Mouse (Mus musculus) embryonic facial prominence, embryonic 14.5 days (tissue): ENCODE data around the gene Cntn3. TPM values are rescaled to one million over a fixed set of nuclear protein-coding genes. Genes with fewer than 3 reads are reported as not detected.

Experiments
- ATAC-seq: fragments of 200-750 bp; cut with Nextera tagmentation; 2 replicates; pipeline ENCODE4 v1.8.0; 2017; ENCODE audit warnings: low read depth, moderate number of reproducible peaks, moderate TSS enrichment
- DNase-seq: peaks from one replicate; pipeline ENCODE4 v3.0.0-alpha.2; 2015; ENCODE audit warnings: low spot score
- H3K27ac ChIP-seq: fragments of 300-500 bp; sonication (generic); replicated peaks from 2 replicates; pipeline ENCODE4 v1.5.1; 2014; ENCODE audit warnings: low read depth, mild to moderate bottlenecking, low read length, moderate library complexity
- H3K27me3 ChIP-seq: fragments of 300-500 bp; sonication (generic); replicated peaks from 2 replicates; pipeline ENCODE4 v1.6.1; 2014; ENCODE audit warnings: low read length; ENCODE audit not compliant: control insufficient read depth, insufficient read depth
- H3K36me3 ChIP-seq: fragments of 300-500 bp; sonication (generic); 2 replicates; pipeline ENCODE4 v1.6.1; 2014; ENCODE audit warnings: low read length, mixed read lengths; ENCODE audit not compliant: control insufficient read depth, insufficient read depth
- H3K4me1 ChIP-seq: fragments of 300-500 bp; sonication (generic); 2 replicates; pipeline ENCODE4 v1.6.1; 2014; ENCODE audit warnings: antibody characterized with exemption, low read length; ENCODE audit not compliant: control insufficient read depth, insufficient read depth
- H3K4me2 ChIP-seq: fragments of 300-500 bp; sonication (generic); 2 replicates; pipeline ENCODE4 v1.6.1; 2014; ENCODE audit warnings: low read depth, mild to moderate bottlenecking, low read length, moderate library complexity, mixed read lengths
- H3K4me3 ChIP-seq: fragments of 300-500 bp; sonication (generic); 2 replicates; pipeline ENCODE4 v1.5.1; 2014; ENCODE audit warnings: low read depth, mild to moderate bottlenecking, low read length
- H3K9ac ChIP-seq: fragments of 300-500 bp; sonication (generic); 2 replicates; pipeline ENCODE4 v1.6.1; 2014; ENCODE audit warnings: low read depth, mild to moderate bottlenecking, low read length, moderate library complexity, mixed read lengths
- H3K9me3 ChIP-seq: fragments of 300-500 bp; sonication (generic); 2 replicates; pipeline ENCODE4 v1.6.1; 2016; ENCODE audit warnings: low read length; ENCODE audit not compliant: control insufficient read depth
- WGBS: fragments of 180-500 bp; shearing (Covaris S2); extraction: QIAGEN DNeasy Blood & Tissue Kit; methylation state at CpG from one replicate; pipeline ENCODE4 v1.1.7; 2014; 5-methylcytosine and 5-hydroxymethylcytosine counted together
- polyA plus RNA-seq: library from polyadenylated mRNA; unstranded; fragments of >200 nt; fragmentation: Nextera tagmentation; extraction: Ambion mirVana; gene quantifications from 2 replicates; pipeline ENCODE4 v1.2.1, GENCODE M21; 2014

The Cntn3 gene
- polyA plus RNA-seq, 1 experiment from 2014 or later = 2.2 TPM

DNA sequence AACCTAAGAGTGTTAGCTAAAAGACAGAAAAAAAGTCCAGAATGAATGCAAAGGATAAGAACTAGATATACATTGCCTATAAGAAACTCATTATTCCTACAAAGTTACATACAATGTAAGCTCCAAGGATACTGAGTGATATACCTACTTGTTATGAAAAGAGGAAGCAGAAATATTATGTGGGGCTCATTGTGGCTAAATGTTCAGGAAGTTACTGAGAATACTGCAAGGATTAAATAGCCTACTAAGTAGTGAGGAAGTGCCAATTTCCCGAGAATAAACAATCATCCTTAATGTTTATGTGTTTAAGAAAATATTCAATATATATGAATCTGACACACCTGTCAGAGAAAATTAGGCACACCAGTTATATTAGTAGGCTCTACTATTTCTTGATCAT lies 341.9 kb downstream of the Cntn3 start:
- DNase-seq (no peak), ATAC-seq (no peak)
- Histone ChIP-seq H3K36me3 (no peaks in the 10 kb centered on the region), H3K9ac (no peak overlapping the region), H3K4me3 (no peak overlapping the region), H3K27me3 (no peaks in the 10 kb centered on the region), H3K27ac (no peak overlapping the region), H3K4me2 (no peak overlapping the region), H3K9me3 (no peaks in the 10 kb centered on the region), H3K4me1 (no peaks in the 10 kb centered on the region)
- 77% methylated on average over 1 of the region's 1 CpGs for whole genome bisulfite sequencing

DNA sequence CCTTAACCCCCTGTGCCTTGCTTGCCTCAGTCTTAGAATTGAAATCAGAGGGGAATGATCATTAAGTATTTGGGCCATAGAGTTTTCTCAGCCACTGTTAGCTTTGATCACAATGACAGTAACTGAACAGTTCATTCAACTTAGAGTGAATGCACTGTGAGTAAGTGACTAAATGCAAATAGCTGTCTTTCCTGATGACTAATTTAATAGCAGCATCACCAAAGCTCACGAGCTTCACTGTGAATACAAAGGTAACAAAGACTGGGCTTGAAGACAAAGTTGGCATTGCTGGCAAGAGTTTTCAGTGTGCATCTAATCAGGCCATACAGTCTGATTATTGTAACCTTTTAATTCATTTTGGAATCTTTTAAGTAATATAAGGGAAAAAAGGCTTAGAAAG lies 386.6 kb downstream of the Cntn3 start:
- Histone ChIP-seq H3K4me2 (no peak overlapping the region), H3K4me3 (no peak overlapping the region), H3K27ac (no peak overlapping the region), H3K4me1 (no peaks in the 10 kb centered on the region), H3K27me3 (no peaks in the 10 kb centered on the region), H3K36me3 (no peaks in the 10 kb centered on the region), H3K9me3 (no peaks in the 10 kb centered on the region), H3K9ac (no peak overlapping the region)
- ATAC-seq (no peak), DNase-seq (no peak)
- WGBS = 49% methylated on average over 1 of the region's 1 CpGs

DNA sequence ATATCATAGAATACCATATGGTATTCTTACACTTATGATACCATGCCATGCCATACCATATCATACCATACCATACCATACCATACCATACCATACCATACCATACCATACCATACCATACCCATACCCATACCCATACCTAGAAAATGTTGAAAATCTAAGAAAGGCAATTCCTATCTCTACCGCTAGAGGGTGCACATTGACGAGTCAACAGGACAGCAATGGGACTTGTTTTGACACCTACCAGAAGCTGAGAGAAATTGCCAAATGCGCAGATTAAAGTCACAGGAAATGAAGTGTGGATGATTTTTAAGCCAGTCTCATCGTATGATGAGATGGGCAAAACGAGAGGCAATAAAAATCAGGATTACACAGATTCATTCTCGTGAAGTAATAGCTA lies 402.0 kb downstream of the Cntn3 start:
- Histone ChIP-seq H3K9me3 (0 out of 2 replicates have a peak, but pooled peaks cover 3% of the 10 kb centered on the region), H3K36me3 (no peaks in the 10 kb centered on the region), H3K27me3 (no peaks in the 10 kb centered on the region), H3K4me2 (no peak overlapping the region), H3K4me3 (no peak overlapping the region), H3K27ac (no peak overlapping the region), H3K9ac (no peak overlapping the region), H3K4me1 (no peaks in the 10 kb centered on the region)
- WGBS = 41% methylated on average over 6 of the region's 6 CpGs
- ATAC-seq = no peak
- DNase-seq = peak; percentile 20

DNA sequence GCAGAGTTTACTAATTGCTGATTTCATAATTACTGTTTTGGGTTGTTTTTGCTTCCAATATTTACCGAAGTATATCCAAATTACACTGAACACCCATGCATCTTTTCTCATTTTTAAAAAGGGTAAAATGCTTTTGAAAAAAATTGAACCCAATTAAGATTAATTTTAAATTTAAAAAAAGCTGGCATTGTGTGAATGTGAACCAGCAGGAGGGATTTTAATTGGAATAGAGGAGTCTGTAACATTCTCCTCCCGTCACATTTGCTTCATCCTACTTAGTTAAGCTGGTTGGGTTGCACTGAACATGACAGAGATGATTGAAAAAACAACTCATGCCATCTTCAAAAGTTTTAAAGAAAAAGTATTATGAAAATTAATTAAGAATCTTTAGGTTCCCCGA lies 411.7 kb downstream of the Cntn3 start:
- H3K27ac ChIP-seq = no peak overlapping the region
- no peak for ATAC-seq
- H3K4me3 ChIP-seq = no peak overlapping the region
- H3K27me3 ChIP-seq = no peaks in the 10 kb centered on the region
- 88% methylated on average over 3 of the region's 3 CpGs for WGBS
- H3K36me3 ChIP-seq = no peaks in the 10 kb centered on the region
- no peaks in the 10 kb centered on the region for H3K4me1 ChIP-seq
- no peak overlapping the region for H3K4me2 ChIP-seq
- H3K9ac ChIP-seq = no peak overlapping the region
- no peak for DNase-seq
- H3K9me3 ChIP-seq = no peaks in the 10 kb centered on the region

DNA sequence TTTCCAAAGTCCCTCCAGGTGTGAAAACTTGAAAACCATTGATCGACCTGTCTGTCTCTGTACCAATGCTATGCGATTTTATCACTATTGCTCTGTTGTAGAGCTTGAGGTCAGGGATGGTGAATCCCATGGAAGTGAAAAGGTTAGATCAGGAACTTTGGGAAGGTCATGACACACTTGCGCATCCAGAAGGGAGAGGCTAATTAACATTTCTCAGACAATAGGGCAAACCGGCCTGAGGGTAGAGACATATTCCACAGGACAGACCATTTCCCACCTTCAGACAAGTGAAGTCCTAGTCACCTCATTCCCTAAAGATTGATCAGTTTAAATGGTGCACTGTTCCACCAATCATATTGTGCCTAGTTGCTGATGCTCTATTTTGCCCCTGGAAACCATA lies 451.2 kb downstream of the Cntn3 start:
- Histone ChIP-seq H3K4me3 (no peak overlapping the region), H3K4me1 (no peaks in the 10 kb centered on the region), H3K4me2 (no peak overlapping the region), H3K9me3 (no peaks in the 10 kb centered on the region), H3K27ac (no peak overlapping the region), H3K36me3 (no peaks in the 10 kb centered on the region), H3K27me3 (no peaks in the 10 kb centered on the region), H3K9ac (no peak overlapping the region)
- DNase-seq (no peak), ATAC-seq (no peak)
- WGBS = 91% methylated on average over 4 of the region's 4 CpGs

DNA sequence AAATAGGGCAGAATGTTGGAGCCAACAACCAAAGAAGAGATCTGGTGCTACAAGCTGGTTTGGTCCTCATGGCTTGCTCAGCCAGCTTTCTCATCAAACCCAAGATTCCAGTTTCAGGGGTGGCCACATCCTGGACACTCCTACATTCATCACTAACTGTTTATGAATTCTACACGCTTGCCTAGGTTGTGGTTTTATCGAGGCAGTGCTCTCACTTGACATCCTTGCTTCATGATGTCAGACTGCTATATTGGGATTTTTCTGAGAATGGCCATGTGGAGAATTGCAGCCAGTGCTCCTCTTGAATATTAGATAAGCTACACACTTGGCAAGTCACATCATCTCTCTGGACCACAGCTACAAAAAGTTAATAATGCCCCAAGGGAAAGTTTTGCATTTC lies 452.9 kb downstream of the Cntn3 start:
- no peaks in the 10 kb centered on the region for H3K36me3 ChIP-seq
- no peaks in the 10 kb centered on the region for H3K27me3 ChIP-seq
- 80% methylated on average over 2 of the region's 2 CpGs for WGBS
- no peak for ATAC-seq
- no peaks in the 10 kb centered on the region for H3K4me1 ChIP-seq
- no peak overlapping the region for H3K27ac ChIP-seq
- no peaks in the 10 kb centered on the region for H3K9me3 ChIP-seq
- H3K4me3 ChIP-seq = no peak overlapping the region
- no peak for DNase-seq
- no peak overlapping the region for H3K9ac ChIP-seq
- no peak overlapping the region for H3K4me2 ChIP-seq

DNA sequence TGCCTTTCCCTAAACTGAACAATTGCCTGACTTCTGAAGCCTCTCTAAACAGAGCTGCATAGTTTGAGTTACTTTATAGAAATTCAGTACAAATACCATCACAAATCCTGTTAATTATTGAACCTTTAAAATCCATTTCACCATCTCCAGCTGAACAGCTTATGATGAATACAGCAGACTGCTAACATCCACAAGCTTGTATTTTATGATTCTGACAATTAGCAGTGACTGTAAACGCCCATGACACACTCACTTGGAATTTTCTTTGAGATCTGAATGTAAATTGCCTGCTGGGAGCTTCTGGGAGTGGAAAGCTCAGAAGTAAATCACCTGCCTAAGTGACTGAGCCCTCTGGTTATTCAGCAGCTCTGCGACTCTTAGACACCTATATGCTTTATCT lies 459.3 kb downstream of the Cntn3 start:
- ATAC-seq = no peak
- no peaks in the 10 kb centered on the region for H3K36me3 ChIP-seq
- no peak for DNase-seq
- H3K4me3 ChIP-seq = no peak overlapping the region
- no peak overlapping the region for H3K4me2 ChIP-seq
- 82% methylated on average over 2 of the region's 2 CpGs for WGBS
- no peaks in the 10 kb centered on the region for H3K4me1 ChIP-seq
- no peak overlapping the region for H3K9ac ChIP-seq
- H3K27me3 ChIP-seq = no peaks in the 10 kb centered on the region
- H3K27ac ChIP-seq = no peak overlapping the region
- no peaks in the 10 kb centered on the region for H3K9me3 ChIP-seq
